Mouse (Mus musculus): ENCODE measurements around the gene Gm4175. TPM values are rescaled to one million over a fixed set of nuclear protein-coding genes. Genes with fewer than 3 reads are reported as not detected.
"Not testable (repeated sequence)": the region's sequence is repeated elsewhere in the genome, so short reads cannot be mapped to it uniquely, and the experiment has no call there.

Gm4175 gene
- not detected for total RNA-seq (2022)

DNA sequence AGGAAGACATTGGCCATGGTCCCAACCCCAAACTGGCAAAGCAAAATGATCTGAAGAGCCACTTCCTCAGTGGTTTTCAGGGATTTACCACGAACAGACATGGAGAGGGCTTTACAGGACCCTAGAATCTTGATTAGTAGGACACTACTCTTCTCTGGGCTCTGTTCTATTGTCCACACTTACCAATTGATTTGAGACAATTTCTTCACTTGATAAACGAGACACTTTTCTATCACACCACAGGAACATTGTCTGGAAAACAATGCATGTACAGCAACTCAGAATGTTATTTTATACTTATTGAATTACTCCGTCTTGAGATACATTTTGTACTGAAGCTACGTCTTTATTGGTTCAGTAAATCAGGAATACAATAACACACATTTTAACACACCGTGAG lies at the start of gene Gm4175:
Gene Gm4175, minus strand, starts transcription at position 101 of the 400 bp plus-strand sequence.
- DNase-seq (ENCODE audit: low spot score): not testable (repeated sequence)

DNA sequence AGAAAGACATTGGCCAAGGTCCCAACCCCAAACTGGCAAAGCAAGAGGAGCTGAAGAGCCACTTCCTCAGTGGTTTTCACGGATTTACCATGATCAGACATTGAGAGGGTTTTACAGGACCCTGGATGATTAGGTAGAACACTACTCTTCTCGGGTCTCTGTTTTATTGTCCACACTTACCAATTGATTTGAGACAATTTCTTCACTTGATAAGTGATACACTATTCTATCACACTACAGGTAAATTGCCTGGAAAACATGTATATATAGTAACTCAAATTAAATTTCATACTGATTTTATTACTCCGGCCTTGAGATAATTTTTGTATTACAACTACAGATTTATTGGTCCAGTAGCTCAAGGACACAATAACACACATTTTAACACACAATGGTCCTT lies 35.4 kb upstream of the Gm4175 start, which contains the start of gene Gm4177:
Gene Gm4177, minus strand, starts transcription at position 101 of the 400 bp plus-strand sequence.
- not testable (repeated sequence) for DNase-seq (ENCODE audit: low spot score)

Other genes with a start within 250 kb of the Gm4175 start
- not detected for gene Vmn1r130, start 249.7 kb downstream of the Gm4175 start, total RNA-seq (2022)
- gene Vmn1r131, start 215.4 kb downstream of the Gm4175 start, total RNA-seq (2022): not detected
- gene Vmn1r132, start 147.4 kb downstream of the Gm4175 start, total RNA-seq (2022): not detected
- not detected for gene Gm4177, start 35.3 kb upstream of the Gm4175 start, total RNA-seq (2022)
- not detected for gene Vmn1r135, start 70.9 kb upstream of the Gm4175 start, total RNA-seq (2022)
- not detected for gene Gm5725, start 82.8 kb upstream of the Gm4175 start, total RNA-seq (2022)
- gene Gm5891, start 159.8 kb upstream of the Gm4175 start, total RNA-seq (2022): not detected
- not detected for gene Vmn1r137, start 233.1 kb upstream of the Gm4175 start, total RNA-seq (2022)

Measured in heart, adult 8-10 months (tissue).